Mouse (Mus musculus) mesoderm, embryonic 11.5 days (tissue): Measurements from ENCODE around the gene Usp7.
A peak's percentile ranks its signal among the peaks of the same experiment; 100 is the strongest.
"Not testable (repeated sequence)": the region's sequence is repeated elsewhere in the genome, so short reads cannot be mapped to it uniquely, and the experiment has no call there.

ENCODE experiments used
- DNase-seq: peaks from one replicate; pipeline ENCODE4 v3.0.0-alpha.2; 2012; ENCODE audit warnings: low read depth, low spot score

Gene Usp7

GRCm38 (mm10) chr16:8752334-8752733, 39.8 kb downstream of the Usp7 start:
- no peak for DNase-seq

GRCm38 (mm10) chr16:8751555-8752235, 40.4 kb downstream of the Usp7 start:
- no peak for DNase-seq

- DNase-seq, result no peak
Measured at GRCm38 (mm10) chr16:8748904-8749303, 43.2 kb downstream of the Usp7 start.

GRCm38 (mm10) chr16:8748175-8748846, 43.8 kb downstream of the Usp7 start:
- DNase-seq, result no peak

GRCm38 (mm10) chr16:8747772-8748171, 44.3 kb downstream of the Usp7 start:
- no peak for DNase-seq

- DNase-seq, result no peak
Measured at GRCm38 (mm10) chr16:8746509-8746908, 45.6 kb downstream of the Usp7 start.

- DNase-seq, result no peak
Measured at GRCm38 (mm10) chr16:8745751-8746150, 46.4 kb downstream of the Usp7 start.

- no peak for DNase-seq
Measured at GRCm38 (mm10) chr16:8743989-8744388, 48.1 kb downstream of the Usp7 start.

- DNase-seq, result no peak
Measured at GRCm38 (mm10) chr16:8741697-8742096, 50.4 kb downstream of the Usp7 start.

- no peak for DNase-seq
Measured at GRCm38 (mm10) chr16:8741110-8741509, 51.0 kb downstream of the Usp7 start.

GRCm38 (mm10) chr16:8738542-8739514, 53.3 kb downstream of the Usp7 start:
- DNase-seq, result peak; percentile 83

GRCm38 (mm10) chr16:8737666-8738541, 54.2 kb downstream of the Usp7 start:
- peak; percentile 45 for DNase-seq

GRCm38 (mm10) chr16:8737341-8737665, 54.8 kb downstream of the Usp7 start:
- DNase-seq, result no peak

GRCm38 (mm10) chr16:8736757-8737156, 55.4 kb downstream of the Usp7 start:
- no peak for DNase-seq

- DNase-seq, result no peak
Measured at GRCm38 (mm10) chr16:8736032-8736431, 56.1 kb downstream of the Usp7 start.

GRCm38 (mm10) chr16:8734693-8735092, 57.4 kb downstream of the Usp7 start:
- no peak for DNase-seq

GRCm38 (mm10) chr16:8733624-8734023, 58.5 kb downstream of the Usp7 start:
- DNase-seq, result no peak

- DNase-seq, result not testable (repeated sequence)
Measured at GRCm38 (mm10) chr16:8732450-8732849, 59.7 kb downstream of the Usp7 start.

- no peak for DNase-seq
Measured at GRCm38 (mm10) chr16:8731630-8732029, 60.5 kb downstream of the Usp7 start.

- no peak for DNase-seq
Measured at GRCm38 (mm10) chr16:8728111-8728748, 63.9 kb downstream of the Usp7 start.

- no peak for DNase-seq
Measured at GRCm38 (mm10) chr16:8725807-8726206, 66.3 kb downstream of the Usp7 start.
